Mouse (Mus musculus) kidney, adult 8-10 months (tissue): ENCODE measurements around the gene Gm5269.

Experiments used
- DNase-seq, 2 experiments: peaks; one replicate each; pipeline ENCODE4 v3.0.0; 2022

Gene Gm5269

DNA sequence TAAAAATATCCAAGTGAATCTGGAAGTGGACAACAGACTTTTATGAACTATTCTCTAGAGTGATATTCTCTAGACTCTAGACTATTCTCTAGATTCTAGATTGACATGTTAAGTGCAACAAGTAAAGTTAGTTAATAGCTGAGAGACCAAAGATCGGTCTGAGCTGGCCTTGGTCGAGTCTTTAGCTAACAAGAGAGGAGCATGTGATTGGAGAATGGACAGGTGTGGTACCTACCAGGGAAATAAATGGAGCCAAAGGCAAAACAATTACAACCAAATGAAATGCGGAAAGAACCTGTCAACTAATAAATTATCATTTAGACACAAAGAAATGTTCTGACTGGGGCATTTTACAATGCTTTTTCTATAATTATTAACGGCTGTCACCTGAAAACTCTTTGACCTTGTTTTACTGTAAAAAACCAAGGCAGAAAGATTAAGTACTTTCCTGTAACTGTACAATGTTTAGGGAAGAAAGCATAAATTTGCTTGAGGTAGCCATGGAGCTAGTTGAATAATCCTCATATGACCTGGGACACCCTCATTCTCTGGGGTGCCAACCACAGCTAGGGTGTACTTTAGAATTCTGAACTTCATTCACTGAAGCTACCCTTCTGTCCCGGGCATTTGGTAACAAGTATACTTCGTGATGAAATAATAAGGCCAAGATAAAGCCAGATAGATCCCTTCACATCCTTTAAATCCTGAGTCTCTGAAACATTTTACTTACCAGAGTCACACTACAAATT lies 13.4 kb downstream of the Gm5269 start:
- DNase-seq: no peak

DNA sequence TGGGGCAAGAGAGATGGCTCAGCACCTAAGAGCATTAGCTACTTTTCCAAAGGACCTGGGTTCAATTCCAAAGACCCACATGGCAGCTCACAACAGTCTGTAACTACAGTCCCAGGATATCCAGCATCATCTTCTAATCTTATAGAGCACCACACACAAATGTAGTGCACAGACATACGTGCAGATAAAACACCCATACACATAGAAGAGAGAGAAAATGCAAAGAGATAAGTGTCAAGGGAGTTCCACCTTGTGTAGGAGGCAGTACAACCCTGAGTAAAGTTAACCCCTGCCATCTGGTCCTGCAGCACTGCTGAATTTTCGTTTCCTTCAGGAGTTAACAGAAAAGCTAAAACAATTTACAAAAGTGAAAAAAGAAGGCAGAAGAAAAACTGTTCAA lies 14.4 kb downstream of the Gm5269 start:
- no peak for DNase-seq

- DNase-seq: no peak
Observed at GRCm38 (mm10) chr1:45873250-45873649, 16.8 kb downstream of the Gm5269 start.

DNA sequence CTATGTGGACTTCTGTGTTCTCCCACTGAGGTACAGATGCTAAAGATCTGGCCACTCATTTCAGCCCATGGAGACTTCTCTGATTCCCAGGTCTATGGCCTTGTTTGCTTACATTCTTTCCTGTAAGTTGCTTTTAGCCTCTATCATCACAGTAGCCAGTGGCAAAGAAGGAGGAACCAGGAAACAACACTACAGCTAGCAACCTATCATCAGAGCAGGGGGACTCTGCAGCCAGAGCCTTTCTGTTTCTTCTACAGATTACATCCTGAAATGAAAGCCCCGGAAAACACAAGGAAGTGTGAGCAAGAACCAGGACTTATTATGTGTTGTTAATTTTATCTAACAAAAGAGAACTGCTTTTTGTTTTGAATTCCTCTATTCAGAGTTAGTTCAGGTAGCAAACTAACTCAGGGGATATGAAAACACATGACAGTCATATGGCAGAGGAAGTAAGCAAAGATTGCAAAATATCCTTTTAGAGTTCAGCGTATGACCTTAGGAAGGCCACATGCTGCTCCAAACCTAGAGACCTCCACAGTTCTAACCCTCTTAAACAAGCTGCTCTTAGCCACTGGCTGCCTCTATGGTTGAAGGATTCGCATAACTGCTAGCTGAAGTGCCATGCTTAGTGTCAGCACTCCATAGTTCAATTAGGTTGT lies 21.5 kb downstream of the Gm5269 start:
- no peak for DNase-seq

DNA sequence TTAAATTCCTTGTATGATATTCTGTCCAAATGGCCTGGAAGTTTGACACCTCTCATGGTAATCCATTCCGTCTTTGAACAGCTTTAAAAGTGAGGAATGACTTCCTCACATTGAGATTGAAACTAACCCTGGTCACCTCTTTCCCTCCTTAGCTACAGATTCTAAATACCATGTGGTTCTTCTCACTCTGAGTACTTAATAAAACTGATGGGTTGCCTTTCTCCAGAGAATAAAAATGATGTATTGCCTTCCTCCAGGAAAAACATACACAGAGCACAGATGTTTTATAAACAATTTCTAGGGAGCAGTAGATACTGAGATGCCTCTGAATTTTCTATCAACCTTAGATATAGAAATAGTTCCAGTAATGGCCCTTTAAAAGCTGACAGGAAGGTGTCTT lies 22.0 kb downstream of the Gm5269 start:
- DNase-seq: no peak

DNA sequence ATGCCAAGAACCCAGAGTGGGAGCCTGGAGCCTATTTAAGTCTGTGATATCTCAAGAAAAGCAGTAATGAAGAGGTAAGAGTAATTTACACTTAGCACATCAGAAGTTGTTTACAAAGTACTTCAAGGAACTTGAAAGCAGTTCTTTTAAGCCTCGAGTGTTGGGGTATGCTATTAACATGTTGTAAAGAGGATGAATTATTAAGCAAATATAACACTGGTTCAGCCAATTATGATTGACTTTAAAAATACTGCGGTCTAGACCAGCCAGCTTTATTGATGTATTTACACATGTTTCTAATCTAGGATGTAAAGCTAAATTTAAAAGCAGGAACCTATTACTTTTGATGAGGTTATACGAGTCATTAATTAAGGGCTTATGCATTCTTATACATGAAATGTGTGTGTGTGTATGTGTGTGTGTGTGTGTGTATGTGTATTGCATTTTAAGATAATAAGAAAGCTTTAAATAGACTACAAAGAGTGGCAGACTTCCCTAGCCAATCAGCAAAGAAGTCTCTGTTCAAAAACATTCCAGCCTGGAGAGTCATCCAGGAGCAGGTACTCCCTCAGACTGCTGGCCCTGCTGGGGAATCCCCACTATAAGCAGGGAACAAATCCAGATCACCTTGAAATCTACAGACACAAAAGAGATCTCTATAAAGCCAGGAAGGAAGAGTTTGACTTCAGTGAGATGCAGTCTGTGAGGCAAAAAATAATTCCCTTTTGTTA lies 23.6 kb downstream of the Gm5269 start:
- no peak for DNase-seq

DNA sequence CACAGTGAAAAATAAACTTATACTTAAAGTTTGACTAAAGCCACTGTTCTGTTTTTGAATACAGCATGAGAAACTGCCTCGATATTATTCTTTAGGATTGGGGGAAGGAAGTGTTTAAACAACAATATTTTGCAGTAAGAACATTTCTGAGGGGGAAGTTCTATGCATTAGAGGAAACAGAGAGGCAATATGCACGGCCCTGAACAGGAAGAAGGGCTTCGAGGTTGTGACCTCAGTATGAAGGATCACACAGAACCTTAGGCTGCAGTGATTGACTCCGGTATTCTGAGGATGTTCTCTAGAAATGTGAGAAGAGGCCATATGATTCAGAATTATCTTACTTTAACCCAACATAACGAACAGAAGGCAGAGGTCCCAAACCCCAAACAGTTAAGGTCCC lies 24.3 kb downstream of the Gm5269 start:
- DNase-seq: no peak

DNA sequence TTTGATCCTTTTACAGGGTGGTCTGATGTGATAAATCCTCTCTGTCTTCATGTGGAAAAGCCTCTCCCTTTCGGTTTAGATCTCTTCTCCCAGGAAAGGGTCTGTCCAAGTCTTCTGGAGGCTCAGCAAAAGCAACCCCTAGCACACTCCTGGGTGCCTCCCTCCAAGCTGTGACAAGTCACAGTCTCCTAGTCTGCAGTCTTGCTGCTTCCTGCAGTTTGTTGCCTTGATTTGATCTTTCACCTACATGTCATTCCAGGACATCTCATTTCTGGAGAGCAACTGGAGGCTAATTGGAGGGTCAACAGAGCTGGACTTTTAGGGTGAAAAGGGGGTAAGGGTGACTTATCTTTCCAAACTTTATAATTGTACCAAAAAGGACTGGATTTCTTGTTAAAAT lies 24.8 kb downstream of the Gm5269 start:
- DNase-seq: peak in 1 of 2 experiments; percentile 43

DNA sequence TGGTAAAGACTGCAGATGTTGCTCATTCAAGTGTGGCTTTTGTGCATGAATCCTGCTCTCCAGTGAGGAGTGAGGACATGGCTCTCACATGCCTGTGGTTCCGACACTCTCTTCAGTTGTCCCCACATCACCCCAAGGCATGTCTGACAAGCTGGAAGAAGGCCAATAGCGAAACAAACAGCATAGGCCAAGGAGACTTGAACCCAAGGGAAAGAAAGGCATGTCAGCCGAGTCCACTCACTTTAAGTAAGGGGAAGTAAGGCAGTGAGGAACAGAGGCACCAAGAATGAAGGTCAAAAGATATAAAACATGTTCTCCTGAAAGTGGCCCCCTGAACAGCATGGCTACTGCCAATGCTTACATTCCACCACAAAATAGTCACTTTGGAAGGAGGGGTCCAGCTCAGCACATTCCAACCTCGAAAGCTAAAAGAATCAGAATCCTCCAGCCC lies 25.5 kb downstream of the Gm5269 start:
- peak; percentile 19 to 61 for DNase-seq

DNA sequence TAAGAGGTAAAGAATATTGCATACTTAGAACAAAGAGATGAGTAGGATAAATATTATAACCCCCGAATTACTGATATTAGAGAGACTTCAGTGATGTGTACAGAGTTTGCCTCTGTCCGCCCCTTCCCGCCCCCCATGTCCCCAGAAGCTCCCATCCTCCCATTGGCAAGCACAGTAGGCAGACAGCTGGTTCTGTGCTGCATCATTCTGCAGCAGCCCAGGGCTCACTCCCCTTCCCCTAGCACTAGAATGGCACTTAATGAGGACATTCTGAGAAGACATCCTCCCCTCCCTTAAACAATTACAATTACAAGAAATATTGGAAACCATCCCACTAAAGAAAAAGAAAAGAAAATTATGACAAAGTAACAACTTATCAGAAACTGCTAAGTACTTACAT lies 26.4 kb downstream of the Gm5269 start:
- no peak for DNase-seq

DNA sequence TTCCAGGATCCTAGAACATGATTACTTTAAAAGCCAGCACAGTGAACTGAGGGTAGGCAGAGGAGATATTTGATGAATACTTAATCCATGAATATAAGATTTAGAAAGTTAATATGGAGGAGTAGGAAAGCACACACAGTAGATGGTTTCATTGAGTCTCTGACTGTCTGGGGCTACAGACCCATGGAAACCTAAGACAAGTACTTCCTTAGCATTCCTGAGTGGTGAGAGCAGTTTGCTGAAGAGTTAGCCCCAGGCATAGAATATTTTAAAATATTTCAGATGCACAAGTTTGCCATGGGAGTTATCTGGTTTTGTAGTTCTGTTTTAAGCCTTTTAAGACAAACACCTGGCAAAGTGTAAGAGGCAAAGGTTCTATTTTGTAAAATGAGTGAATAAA lies 28.9 kb downstream of the Gm5269 start:
- no peak for DNase-seq

- DNase-seq: peak in 1 of 2 experiments; percentile 8
Observed at GRCm38 (mm10) chr1:45860349-45860748, 29.7 kb downstream of the Gm5269 start.

- no peak for DNase-seq
Observed at GRCm38 (mm10) chr1:45858038-45858437, 32.0 kb downstream of the Gm5269 start.

- DNase-seq: no peak
Observed at GRCm38 (mm10) chr1:45845466-45845865, 44.6 kb downstream of the Gm5269 start.
